Mouse (Mus musculus): ENCODE results near the gene Adtrp. TPM values are rescaled to one million over a fixed set of nuclear protein-coding genes. Genes with fewer than 3 reads are reported as not detected.

Gene Adtrp
- total and polyA plus RNA-seq, 2 experiments from 2014 or later = not detected

GRCm38 (mm10) chr13:41805138-41805820, 42.2 kb downstream of the Adtrp start:
- no peak for TF ChIP-seq CTCF (IDR thresholded peaks at IDR 0.05)
- H3K9me3 ChIP-seq (ENCODE audit: low read length) = no peaks in the 10 kb centered on the region
- no peak overlapping the region for H3K4me3 ChIP-seq (ENCODE audit: low read depth, low read length)
- H3K27me3 ChIP-seq (ENCODE audit: insufficient read depth, low read length) = no peaks in the 10 kb centered on the region
- no peaks in the 10 kb centered on the region for H3K36me3 ChIP-seq (ENCODE audit: insufficient read depth, low read length)
- 87% methylated on average over 7 of the region's 7 CpGs for WGBS
- DNase-seq (ENCODE audit: low spot score) = no peak
- no peak for ATAC-seq (ENCODE audit: low FRiP score)
- H3K4me1 ChIP-seq (ENCODE audit: insufficient read depth, low read length) = peaks cover 5% of the 10 kb centered on the region; the same call in 1 of the 2 replicates
- H3K27ac ChIP-seq (ENCODE audit: low read depth, low read length) = no peak overlapping the region
- H3K4me2 ChIP-seq (ENCODE audit: low read depth, low read length, poor library complexity, severe bottlenecking) = no peak overlapping the region
- no peak overlapping the region for H3K9ac ChIP-seq (replicated peaks; ENCODE audit: low read length, poor library complexity, severe bottlenecking)

- Histone ChIP-seq H3K4me1 (ENCODE audit: insufficient read depth, low read length) (peaks cover 5% of the 10 kb centered on the region; the same call in 1 of the 2 replicates), H3K4me3 (ENCODE audit: low read depth, low read length) (no peak overlapping the region), H3K9ac (replicated peaks; ENCODE audit: low read length, poor library complexity, severe bottlenecking) (no peak overlapping the region), H3K9me3 (ENCODE audit: low read length) (no peaks in the 10 kb centered on the region), H3K27ac (ENCODE audit: low read depth, low read length) (no peak overlapping the region), H3K4me2 (ENCODE audit: low read depth, low read length, poor library complexity, severe bottlenecking) (no peak overlapping the region), H3K27me3 (ENCODE audit: insufficient read depth, low read length) (no peaks in the 10 kb centered on the region), H3K36me3 (ENCODE audit: insufficient read depth, low read length) (no peaks in the 10 kb centered on the region)
- no peak for TF ChIP-seq CTCF (IDR thresholded peaks at IDR 0.05)
- ATAC-seq (ENCODE audit: low FRiP score) = no peak
- no peak for DNase-seq (ENCODE audit: low spot score)
- WGBS = 67% methylated on average over 8 of the region's 8 CpGs
Observed at GRCm38 (mm10) chr13:41803656-41804265, 43.7 kb downstream of the Adtrp start.

GRCm38 (mm10) chr13:41801177-41801636, 46.3 kb downstream of the Adtrp start:
- no peaks in the 10 kb centered on the region for H3K27me3 ChIP-seq (ENCODE audit: insufficient read depth, low read length)
- no peak overlapping the region for H3K9ac ChIP-seq (replicated peaks; ENCODE audit: low read length, poor library complexity, severe bottlenecking)
- 4% methylated on average over 8 of the region's 8 CpGs for WGBS
- no peaks in the 10 kb centered on the region for H3K36me3 ChIP-seq (ENCODE audit: insufficient read depth, low read length)
- peak; percentile 88 for ATAC-seq (ENCODE audit: low FRiP score)
- TF ChIP-seq CTCF (IDR thresholded peaks at IDR 0.05) = no peak
- no peaks in the 10 kb centered on the region for H3K9me3 ChIP-seq (ENCODE audit: low read length)
- H3K4me2 ChIP-seq (ENCODE audit: low read depth, low read length, poor library complexity, severe bottlenecking) = peak overlapping the region; percentile 18; the same call in 1 of the 2 replicates
- DNase-seq (ENCODE audit: low spot score) = peak; percentile 68
- H3K4me1 ChIP-seq (ENCODE audit: insufficient read depth, low read length) = peaks cover 5% of the 10 kb centered on the region; the same call in 1 of the 2 replicates
- H3K4me3 ChIP-seq (ENCODE audit: low read depth, low read length) = no peak overlapping the region
- 0 out of 2 replicates have a peak overlapping the region, but pooled peaks have one; percentile 3 for H3K27ac ChIP-seq (ENCODE audit: low read depth, low read length)

GRCm38 (mm10) chr13:41792849-41793248, 54.6 kb downstream of the Adtrp start:
- H3K27ac ChIP-seq (ENCODE audit: low read depth, low read length) = no peak overlapping the region
- ATAC-seq (ENCODE audit: low FRiP score) = no peak
- H3K4me1 ChIP-seq (ENCODE audit: insufficient read depth, low read length) = no peaks in the 10 kb centered on the region
- H3K9ac ChIP-seq (replicated peaks; ENCODE audit: low read length, poor library complexity, severe bottlenecking) = no peak overlapping the region
- no peak overlapping the region for H3K4me3 ChIP-seq (ENCODE audit: low read depth, low read length)
- H3K9me3 ChIP-seq (ENCODE audit: low read length) = no peaks in the 10 kb centered on the region
- no peak overlapping the region for H3K4me2 ChIP-seq (ENCODE audit: low read depth, low read length, poor library complexity, severe bottlenecking)
- no peaks in the 10 kb centered on the region for H3K27me3 ChIP-seq (ENCODE audit: insufficient read depth, low read length)
- 93% methylated on average over 6 of the region's 6 CpGs for WGBS
- no peak for DNase-seq (ENCODE audit: low spot score)
- no peak for TF ChIP-seq CTCF (IDR thresholded peaks at IDR 0.05)
- H3K36me3 ChIP-seq (ENCODE audit: insufficient read depth, low read length) = no peaks in the 10 kb centered on the region

- Histone ChIP-seq H3K4me1 (ENCODE audit: insufficient read depth, low read length) (no peaks in the 10 kb centered on the region), H3K36me3 (ENCODE audit: insufficient read depth, low read length) (no peaks in the 10 kb centered on the region), H3K27ac (ENCODE audit: low read depth, low read length) (no peak overlapping the region), H3K9me3 (ENCODE audit: low read length) (no peaks in the 10 kb centered on the region), H3K4me3 (ENCODE audit: low read depth, low read length) (no peak overlapping the region), H3K4me2 (ENCODE audit: low read depth, low read length, poor library complexity, severe bottlenecking) (no peak overlapping the region), H3K9ac (replicated peaks; ENCODE audit: low read length, poor library complexity, severe bottlenecking) (no peak overlapping the region), H3K27me3 (ENCODE audit: insufficient read depth, low read length) (no peaks in the 10 kb centered on the region)
- TF ChIP-seq CTCF (IDR thresholded peaks at IDR 0.05) = no peak
- WGBS = 80% methylated on average over 2 of the region's 2 CpGs
- ATAC-seq (ENCODE audit: low FRiP score) (no peak), DNase-seq (ENCODE audit: low spot score) (no peak)
Observed at GRCm38 (mm10) chr13:41787863-41788536, 59.5 kb downstream of the Adtrp start.

- WGBS = 91% methylated on average over 3 of the region's 3 CpGs
- H3K4me3 ChIP-seq (ENCODE audit: low read depth, low read length) = no peak overlapping the region
- no peak overlapping the region for H3K27ac ChIP-seq (ENCODE audit: low read depth, low read length)
- H3K9me3 ChIP-seq (ENCODE audit: low read length) = no peaks in the 10 kb centered on the region
- no peaks in the 10 kb centered on the region for H3K36me3 ChIP-seq (ENCODE audit: insufficient read depth, low read length)
- H3K4me1 ChIP-seq (ENCODE audit: insufficient read depth, low read length) = no peaks in the 10 kb centered on the region
- no peaks in the 10 kb centered on the region for H3K27me3 ChIP-seq (ENCODE audit: insufficient read depth, low read length)
- DNase-seq (ENCODE audit: low spot score) = no peak
- no peak for ATAC-seq (ENCODE audit: low FRiP score)
- no peak overlapping the region for H3K9ac ChIP-seq (replicated peaks; ENCODE audit: low read length, poor library complexity, severe bottlenecking)
- no peak for TF ChIP-seq CTCF (IDR thresholded peaks at IDR 0.05)
- H3K4me2 ChIP-seq (ENCODE audit: low read depth, low read length, poor library complexity, severe bottlenecking) = no peak overlapping the region
Observed at GRCm38 (mm10) chr13:41786640-41787039, 60.8 kb downstream of the Adtrp start.

All from midbrain, postnatal 0 days (tissue).